Mouse (Mus musculus) cerebellum, postnatal 4 days (tissue): ENCODE results near the gene Olfr813.
"Not testable (repeated sequence)": the region's sequence is repeated elsewhere in the genome, so short reads cannot be mapped to it uniquely, and the experiment has no call there.

ENCODE experiments used
- DNase-seq, 2 experiments: peaks; one replicate each; pipeline ENCODE4 v3.0.0; 2022; ENCODE audit warnings: low spot score in 2 of 2, mixed read lengths in 1 of 2

The Olfr813 gene

DNA sequence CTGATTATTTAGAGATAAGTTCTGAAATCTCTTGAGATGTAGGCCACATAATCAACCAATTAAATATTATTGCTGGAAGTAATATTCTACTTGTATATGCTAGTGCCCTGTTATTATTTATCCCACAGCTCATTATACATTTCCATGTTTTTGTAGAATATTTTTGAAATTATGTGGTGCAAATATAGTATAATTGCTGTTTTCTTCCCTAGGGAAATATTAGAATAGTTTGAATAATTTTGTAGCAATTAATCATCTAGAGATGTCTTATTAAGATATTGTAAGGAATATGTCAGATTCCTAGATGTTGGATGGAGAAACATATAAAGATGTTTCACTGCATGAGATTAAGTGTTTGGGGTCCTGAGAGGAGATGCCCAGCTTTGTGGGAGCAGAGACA, at the start of gene Olfr813:
Gene Olfr813, plus strand, starts transcription at position 301 of the 400 bp plus-strand sequence.
- DNase-seq, result no peak

DNA sequence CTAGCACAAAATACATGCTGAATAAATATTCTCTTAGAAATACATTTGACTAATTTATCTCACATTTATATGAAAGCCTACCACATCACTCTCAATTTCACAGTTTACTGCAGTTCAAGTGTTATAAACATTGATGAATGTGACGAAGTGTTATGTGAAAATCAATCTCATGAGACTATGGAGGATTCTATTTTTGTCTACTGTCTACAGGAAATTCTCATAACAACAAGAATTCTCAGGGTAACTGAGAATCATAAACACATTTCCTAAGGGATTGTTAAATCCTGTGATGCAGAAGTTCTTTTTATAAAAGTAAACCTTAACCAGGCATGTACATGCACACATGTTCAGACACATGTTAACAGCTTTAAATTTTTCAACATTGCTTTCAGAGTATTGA, 9.2 kb upstream of the Olfr813 start, which contains the start of gene Olfr812:
Gene Olfr812, minus strand, starts transcription at position 101 of the 400 bp plus-strand sequence.
- DNase-seq, result no peak

DNA sequence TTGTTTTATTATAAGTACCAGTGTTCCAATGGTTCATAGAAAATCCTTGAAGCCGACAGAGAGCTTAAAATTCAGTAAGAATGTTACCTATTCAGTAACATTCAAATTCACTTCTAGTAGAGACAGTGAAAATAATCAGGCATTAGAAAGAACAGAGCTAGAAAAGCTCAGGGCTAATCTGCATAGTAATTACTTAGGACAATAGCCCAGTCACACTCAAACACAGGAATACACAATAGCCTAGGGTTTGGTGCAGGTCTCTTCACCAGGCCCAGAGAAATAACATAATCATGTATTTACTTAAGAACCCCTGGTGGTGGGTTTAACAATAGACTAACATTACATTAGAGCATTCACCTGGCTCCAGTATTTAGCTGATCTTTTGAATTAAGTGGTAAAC, 7.8 kb upstream of the Olfr813 start:
- DNase-seq, result no peak

DNA sequence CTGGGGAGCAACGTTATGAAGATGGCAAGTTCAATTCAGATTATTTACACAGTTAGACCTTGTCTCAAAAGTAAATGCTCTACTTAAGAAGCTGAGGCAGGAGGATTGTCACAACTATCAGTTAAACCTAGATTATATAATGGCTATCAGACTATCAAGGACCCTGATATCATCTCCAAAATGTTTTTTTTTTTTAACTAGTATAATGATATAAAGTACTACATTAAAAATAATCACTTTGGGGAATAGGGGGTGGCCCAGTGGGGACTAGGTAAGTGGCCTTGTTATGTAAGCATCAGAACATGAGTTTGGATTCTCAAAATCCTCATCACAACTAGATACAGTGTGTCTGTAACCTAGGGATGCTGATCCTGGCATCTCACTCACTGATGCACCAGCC, 24.6 kb downstream of the Olfr813 start, which contains the start of gene Olfr814:
Gene Olfr814, minus strand, starts transcription at position 101 of the 400 bp plus-strand sequence.
- DNase-seq, result not testable (repeated sequence)

DNA sequence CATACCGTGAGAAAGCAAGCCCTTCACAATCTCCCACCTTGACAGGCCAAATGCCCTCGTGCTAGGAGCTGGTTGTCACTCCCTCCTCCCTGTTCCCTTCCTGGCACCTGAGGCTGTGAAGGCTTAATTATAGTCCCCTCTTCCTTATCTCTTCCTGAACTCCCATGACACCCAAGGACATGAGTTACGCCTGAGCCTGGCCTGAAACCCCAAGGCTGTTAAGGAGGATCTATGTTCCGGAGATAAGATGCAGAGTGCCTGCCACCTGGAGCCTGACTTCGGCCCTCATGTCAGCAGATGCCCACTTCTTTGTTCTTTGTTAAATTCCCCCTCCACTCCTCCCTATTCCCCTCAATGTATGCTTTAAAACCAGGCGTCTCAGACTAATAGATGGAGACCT, 30.3 kb downstream of the Olfr813 start:
- not testable (repeated sequence) for DNase-seq

DNA sequence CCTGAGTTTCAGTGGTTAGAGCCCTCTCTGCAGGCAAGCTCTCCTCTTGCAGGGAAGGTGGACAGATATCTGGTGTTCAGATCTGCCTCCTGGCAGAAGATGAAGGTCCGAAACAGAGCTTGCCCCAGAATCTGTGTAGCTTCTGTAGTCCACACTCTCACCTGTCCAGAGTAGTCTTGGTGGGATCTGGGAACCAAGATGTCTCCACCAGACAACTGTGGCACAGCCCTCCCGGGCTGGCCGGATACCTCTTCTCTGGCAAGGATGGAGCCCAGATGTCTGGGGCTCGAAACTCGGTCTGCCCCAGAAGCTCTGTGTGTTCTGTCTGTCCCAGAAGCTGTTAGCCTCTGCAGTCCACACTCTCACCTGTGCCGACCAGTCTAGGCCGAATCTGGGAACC, 30.8 kb downstream of the Olfr813 start:
- no peak for DNase-seq

DNA sequence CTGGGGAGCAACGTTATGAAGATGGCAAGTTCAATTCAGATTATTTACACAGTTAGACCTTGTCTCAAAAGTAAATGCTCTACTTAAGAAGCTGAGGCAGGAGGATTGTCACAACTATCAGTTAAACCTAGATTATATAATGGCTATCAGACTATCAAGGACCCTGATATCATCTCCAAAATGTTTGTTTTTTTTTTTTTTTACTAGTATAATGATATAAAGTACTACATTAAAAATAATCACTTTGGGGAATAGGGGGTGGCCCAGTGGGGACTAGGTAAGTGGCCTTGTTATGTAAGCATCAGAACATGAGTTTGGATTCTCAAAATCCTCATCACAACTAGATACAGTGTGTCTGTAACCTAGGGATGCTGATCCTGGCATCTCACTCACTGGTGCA, 50.6 kb downstream of the Olfr813 start, which contains the start of gene Olfr815:
Gene Olfr815, minus strand, starts transcription at position 101 of the 400 bp plus-strand sequence.
- not testable (repeated sequence) for DNase-seq
